Mouse (Mus musculus): Measurements from ENCODE around the gene Cd200. TPM values are rescaled to one million over a fixed set of nuclear protein-coding genes. Genes with fewer than 3 reads are reported as not detected.
"Not testable (repeated sequence)": the region's sequence is repeated elsewhere in the genome, so short reads cannot be mapped to it uniquely, and the experiment has no call there.

Cd200 gene
- 49.4 and 52.9 TPM in 2 replicates for polyA plus RNA-seq (2014; fragmentation: Nextera tagmentation; extraction: Ambion mirVana)

DNA sequence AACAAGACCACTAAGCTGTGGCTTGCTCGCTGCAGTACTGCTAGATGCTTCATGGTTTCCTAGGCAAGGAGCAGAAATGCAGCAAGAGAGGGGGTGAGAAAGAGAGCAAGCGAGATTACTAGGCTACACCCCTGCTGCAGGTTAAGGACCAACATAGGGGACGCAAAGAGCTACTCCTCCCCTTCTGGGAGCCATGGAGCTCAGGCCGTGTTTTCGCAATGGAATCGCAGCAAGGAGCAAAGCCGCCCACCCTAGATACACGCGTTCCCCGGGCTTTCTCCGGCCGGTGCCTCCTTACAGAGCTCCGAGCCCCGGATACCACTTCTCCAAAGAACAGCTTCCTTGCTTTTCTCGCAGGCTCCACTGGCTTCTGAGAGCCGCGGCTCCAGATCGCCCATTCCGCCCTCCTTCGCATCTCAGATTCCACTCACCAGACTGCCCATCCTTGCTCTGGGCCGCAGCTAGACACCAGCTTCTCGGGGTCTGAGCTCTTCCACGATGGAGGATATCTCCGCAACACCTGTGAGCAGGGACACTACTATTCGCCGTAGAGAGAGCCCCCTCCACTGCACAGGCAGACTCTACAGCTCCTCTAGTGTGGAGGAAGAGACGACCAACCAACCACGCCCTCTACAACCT lies at the start of gene Cd200:
Cd200 (minus strand) TSS at position 629 of the 639 bp plus-strand sequence.
- Histone ChIP-seq H3K9me3 (ENCODE audit: control insufficient read depth, low read length) (no peaks in the 10 kb centered on the region), H3K27me3 (ENCODE audit: control insufficient read depth, insufficient read depth, low read length) (no peaks in the 10 kb centered on the region), H3K27ac (ENCODE audit: low read depth, low read length) (peak within 1 kb of the TSS; percentile 73), H3K4me3 (ENCODE audit: low read depth, low read length) (peak within 1 kb of the TSS; percentile 55), H3K36me3 (ENCODE audit: control insufficient read depth, insufficient read depth, low read length) (no peaks in the 10 kb centered on the region), H3K4me1 (replicated peaks; ENCODE audit: control insufficient read depth, insufficient read depth, low read length) (no peaks in the 10 kb centered on the region), H3K4me2 (replicated peaks; ENCODE audit: low read depth, low read length) (peak within 1 kb of the TSS; percentile 74), H3K9ac (ENCODE audit: low read depth, low read length) (peak within 1 kb of the TSS; percentile 66)
- WGBS = 1% methylated on average over 28 of the region's 28 CpGs
- peak; percentile 94 for ATAC-seq (ENCODE audit: low FRiP score)
- DNase-seq (ENCODE audit: low spot score) = peak; percentile 68

DNA sequence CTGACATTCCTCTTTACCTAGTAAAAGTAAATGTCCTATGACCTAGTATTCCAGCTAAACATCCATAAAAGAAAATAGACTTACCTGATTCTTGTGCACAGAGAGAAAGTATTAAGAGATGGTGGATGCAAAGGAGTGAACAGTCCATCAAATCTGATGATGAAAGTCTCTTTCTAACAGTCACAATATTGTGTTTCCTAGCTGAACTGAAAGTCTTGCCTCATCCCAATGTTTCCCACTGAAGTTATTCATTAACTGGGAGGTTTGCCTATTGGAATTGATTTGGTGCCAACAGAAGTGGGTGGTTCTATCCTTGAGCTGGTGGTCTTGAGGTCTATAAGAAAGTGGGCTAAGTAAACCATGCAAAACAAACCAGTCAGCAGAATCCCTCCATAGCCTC lies 45.9 kb upstream of the Cd200 start:
- H3K36me3 ChIP-seq (ENCODE audit: control insufficient read depth, insufficient read depth, low read length) = no peaks in the 10 kb centered on the region
- no peak overlapping the region for H3K4me2 ChIP-seq (replicated peaks; ENCODE audit: low read depth, low read length)
- no peaks in the 10 kb centered on the region for H3K9me3 ChIP-seq (ENCODE audit: control insufficient read depth, low read length)
- H3K9ac ChIP-seq (ENCODE audit: low read depth, low read length) = no peak overlapping the region
- no peaks in the 10 kb centered on the region for H3K27me3 ChIP-seq (ENCODE audit: control insufficient read depth, insufficient read depth, low read length)
- H3K27ac ChIP-seq (ENCODE audit: low read depth, low read length) = no peak overlapping the region
- no peaks in the 10 kb centered on the region for H3K4me1 ChIP-seq (replicated peaks; ENCODE audit: control insufficient read depth, insufficient read depth, low read length)
- no peak for ATAC-seq (ENCODE audit: low FRiP score)
- no peak for DNase-seq (ENCODE audit: low spot score)
- H3K4me3 ChIP-seq (ENCODE audit: low read depth, low read length) = no peak overlapping the region

DNA sequence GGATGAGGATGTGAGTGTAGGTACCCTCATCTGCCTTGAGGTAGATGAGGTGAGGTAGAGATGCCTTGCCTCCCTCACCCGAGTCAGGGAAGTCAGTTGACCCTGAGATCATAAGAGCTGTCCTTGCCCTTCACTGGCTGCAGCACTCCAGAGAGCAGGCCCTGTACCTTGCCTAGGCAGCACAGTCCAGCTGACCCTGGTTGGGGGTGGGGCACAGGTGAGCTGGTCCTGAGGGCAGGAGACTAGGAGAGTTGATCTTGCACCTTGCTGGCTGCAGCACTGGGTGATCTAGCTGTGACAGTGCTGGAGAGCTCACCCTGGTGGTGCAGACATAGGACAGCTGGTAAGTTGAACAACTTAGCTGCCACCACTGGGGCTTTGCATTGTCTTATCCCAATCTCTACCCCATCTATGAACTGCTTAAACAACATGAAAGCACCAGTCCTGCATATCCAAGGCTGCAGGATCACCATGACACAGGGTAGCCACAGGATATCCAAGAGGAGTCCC lies 28.4 kb upstream of the Cd200 start:
- Histone ChIP-seq H3K4me3 (ENCODE audit: low read depth, low read length) (no peak overlapping the region), H3K27me3 (ENCODE audit: control insufficient read depth, insufficient read depth, low read length) (no peaks in the 10 kb centered on the region), H3K27ac (ENCODE audit: low read depth, low read length) (no peak overlapping the region), H3K36me3 (ENCODE audit: control insufficient read depth, insufficient read depth, low read length) (no peaks in the 10 kb centered on the region), H3K9ac (ENCODE audit: low read depth, low read length) (no peak overlapping the region), H3K9me3 (ENCODE audit: control insufficient read depth, low read length) (no peaks in the 10 kb centered on the region), H3K4me2 (replicated peaks; ENCODE audit: low read depth, low read length) (no peak overlapping the region), H3K4me1 (replicated peaks; ENCODE audit: control insufficient read depth, insufficient read depth, low read length) (no peaks in the 10 kb centered on the region)
- WGBS = 94% methylated on average over 1 of the region's 1 CpGs
- DNase-seq (ENCODE audit: low spot score) (no peak), ATAC-seq (ENCODE audit: low FRiP score) (no peak; the same call in 1 of the 2 replicates)

DNA sequence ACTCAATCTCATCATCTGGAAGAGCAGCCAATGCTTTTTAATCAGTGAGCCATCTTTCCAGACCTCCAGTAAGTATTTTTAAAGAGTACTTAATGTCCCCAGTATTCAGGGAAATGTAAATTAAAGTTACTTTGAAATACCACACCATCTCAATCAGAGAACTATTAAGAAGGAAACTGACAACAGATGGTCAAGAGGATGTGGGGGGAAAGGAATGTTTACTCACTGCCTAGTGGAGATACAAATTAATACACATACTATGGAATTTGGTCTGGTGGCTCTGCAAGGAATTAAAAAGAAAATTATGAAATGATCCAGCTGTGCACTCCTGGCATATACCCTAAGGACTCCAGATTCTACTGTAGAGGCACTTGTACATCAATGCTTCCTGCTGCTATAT lies 26.7 kb upstream of the Cd200 start:
- Histone ChIP-seq H3K36me3 (ENCODE audit: control insufficient read depth, insufficient read depth, low read length) (no peaks in the 10 kb centered on the region), H3K27me3 (ENCODE audit: control insufficient read depth, insufficient read depth, low read length) (no peaks in the 10 kb centered on the region), H3K4me1 (replicated peaks; ENCODE audit: control insufficient read depth, insufficient read depth, low read length) (no peaks in the 10 kb centered on the region), H3K27ac (ENCODE audit: low read depth, low read length) (no peak overlapping the region), H3K4me3 (ENCODE audit: low read depth, low read length) (no peak overlapping the region), H3K4me2 (replicated peaks; ENCODE audit: low read depth, low read length) (no peak overlapping the region), H3K9ac (ENCODE audit: low read depth, low read length) (no peak overlapping the region), H3K9me3 (ENCODE audit: control insufficient read depth, low read length) (no peaks in the 10 kb centered on the region)
- ATAC-seq (ENCODE audit: low FRiP score) (no peak), DNase-seq (ENCODE audit: low spot score) (no peak)

DNA sequence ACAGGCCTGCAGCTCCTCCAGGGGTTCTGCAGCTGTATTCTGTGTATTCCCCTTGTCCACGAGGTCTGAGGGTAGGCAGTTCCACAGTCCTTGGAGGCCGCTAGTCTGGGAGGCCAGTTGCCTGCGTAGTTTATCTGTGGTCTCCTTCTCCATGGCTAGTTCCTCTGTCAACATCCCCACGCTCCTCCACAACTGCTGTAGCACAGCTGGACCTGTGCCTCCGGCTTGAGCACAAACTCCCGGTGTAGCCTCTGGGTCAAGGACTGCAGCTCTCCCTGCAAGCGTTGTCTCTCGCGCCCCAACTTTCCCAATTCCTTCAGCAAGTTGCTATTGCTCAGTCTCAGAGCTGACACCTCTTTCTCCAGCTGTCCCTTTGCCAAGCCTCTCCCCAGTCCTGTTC lies 18.8 kb upstream of the Cd200 start:
- Histone ChIP-seq H3K4me3 (ENCODE audit: low read depth, low read length) (no peak overlapping the region), H3K4me1 (replicated peaks; ENCODE audit: control insufficient read depth, insufficient read depth, low read length) (no peaks in the 10 kb centered on the region), H3K36me3 (ENCODE audit: control insufficient read depth, insufficient read depth, low read length) (no peaks in the 10 kb centered on the region), H3K27ac (ENCODE audit: low read depth, low read length) (no peak overlapping the region), H3K4me2 (replicated peaks; ENCODE audit: low read depth, low read length) (no peak overlapping the region), H3K9me3 (ENCODE audit: control insufficient read depth, low read length) (no peaks in the 10 kb centered on the region), H3K9ac (ENCODE audit: low read depth, low read length) (no peak overlapping the region), H3K27me3 (ENCODE audit: control insufficient read depth, insufficient read depth, low read length) (no peaks in the 10 kb centered on the region)
- WGBS = 95% methylated on average over 9 of the region's 9 CpGs
- ATAC-seq (ENCODE audit: low FRiP score) = no peak
- DNase-seq (ENCODE audit: low spot score) = no peak

DNA sequence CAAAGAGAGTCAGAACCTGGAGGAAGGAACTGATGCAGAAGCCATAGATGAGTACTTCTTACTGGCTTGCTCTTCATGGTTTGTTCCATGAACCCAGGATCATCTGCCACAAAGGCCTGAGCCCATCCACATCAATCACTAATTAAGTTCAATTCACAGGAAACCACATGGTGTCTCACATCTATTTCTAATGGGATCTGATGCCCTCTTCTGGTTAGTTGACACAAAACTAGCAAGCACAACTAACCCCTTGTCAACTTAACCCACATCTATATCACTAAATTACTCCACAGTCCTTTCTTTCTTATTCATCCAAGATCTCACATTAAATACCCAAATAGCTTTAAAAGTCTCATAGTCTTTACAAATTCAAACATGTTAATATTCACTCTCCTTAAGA lies 4.6 kb upstream of the Cd200 start:
- Histone ChIP-seq H3K36me3 (ENCODE audit: control insufficient read depth, insufficient read depth, low read length) (no peaks in the 10 kb centered on the region), H3K27ac (ENCODE audit: low read depth, low read length) (no peak overlapping the region), H3K27me3 (ENCODE audit: control insufficient read depth, insufficient read depth, low read length) (no peaks in the 10 kb centered on the region), H3K4me1 (replicated peaks; ENCODE audit: control insufficient read depth, insufficient read depth, low read length) (no peaks in the 10 kb centered on the region), H3K9me3 (ENCODE audit: control insufficient read depth, low read length) (no peaks in the 10 kb centered on the region), H3K4me3 (ENCODE audit: low read depth, low read length) (no peak overlapping the region), H3K4me2 (replicated peaks; ENCODE audit: low read depth, low read length) (no peak overlapping the region), H3K9ac (ENCODE audit: low read depth, low read length) (no peak overlapping the region)
- no peak for DNase-seq (ENCODE audit: low spot score)
- ATAC-seq (ENCODE audit: low FRiP score) = no peak

DNA sequence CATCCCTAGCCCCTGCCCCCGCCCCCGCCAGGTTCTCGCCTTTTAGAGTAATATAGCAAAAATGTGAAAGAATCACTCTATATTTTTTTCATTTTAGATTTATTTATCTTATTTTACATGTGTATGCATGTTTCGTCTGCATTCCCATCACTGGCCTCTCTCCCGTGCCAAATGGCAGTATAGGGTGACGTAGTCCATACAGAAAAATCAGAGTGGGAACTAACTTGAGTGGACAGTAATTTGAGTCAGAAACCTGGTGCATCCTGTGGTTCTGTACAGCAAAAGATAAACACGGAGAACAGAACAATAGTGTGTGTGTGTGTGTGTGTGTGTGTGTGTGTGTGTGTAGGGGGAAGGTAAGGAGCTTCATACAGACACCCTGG lies 202 bp upstream of the Cd200 start:
- peak; percentile 38 for ATAC-seq (ENCODE audit: low FRiP score)
- Histone ChIP-seq H3K4me2 (replicated peaks; ENCODE audit: low read depth, low read length) (peak overlapping the region; percentile 74), H3K4me3 (ENCODE audit: low read depth, low read length) (peak overlapping the region; percentile 55)
- H3K9ac ChIP-seq (ENCODE audit: low read depth, low read length); H3K27me3 ChIP-seq (ENCODE audit: control insufficient read depth, insufficient read depth, low read length); H3K4me1 ChIP-seq (replicated peaks; ENCODE audit: control insufficient read depth, insufficient read depth, low read length); H3K36me3 ChIP-seq (ENCODE audit: control insufficient read depth, insufficient read depth, low read length); DNase-seq (ENCODE audit: low spot score); H3K9me3 ChIP-seq (ENCODE audit: control insufficient read depth, low read length); H3K27ac ChIP-seq (ENCODE audit: low read depth, low read length): not testable (repeated sequence)
- WGBS = 45% methylated on average over 7 of the region's 7 CpGs

DNA sequence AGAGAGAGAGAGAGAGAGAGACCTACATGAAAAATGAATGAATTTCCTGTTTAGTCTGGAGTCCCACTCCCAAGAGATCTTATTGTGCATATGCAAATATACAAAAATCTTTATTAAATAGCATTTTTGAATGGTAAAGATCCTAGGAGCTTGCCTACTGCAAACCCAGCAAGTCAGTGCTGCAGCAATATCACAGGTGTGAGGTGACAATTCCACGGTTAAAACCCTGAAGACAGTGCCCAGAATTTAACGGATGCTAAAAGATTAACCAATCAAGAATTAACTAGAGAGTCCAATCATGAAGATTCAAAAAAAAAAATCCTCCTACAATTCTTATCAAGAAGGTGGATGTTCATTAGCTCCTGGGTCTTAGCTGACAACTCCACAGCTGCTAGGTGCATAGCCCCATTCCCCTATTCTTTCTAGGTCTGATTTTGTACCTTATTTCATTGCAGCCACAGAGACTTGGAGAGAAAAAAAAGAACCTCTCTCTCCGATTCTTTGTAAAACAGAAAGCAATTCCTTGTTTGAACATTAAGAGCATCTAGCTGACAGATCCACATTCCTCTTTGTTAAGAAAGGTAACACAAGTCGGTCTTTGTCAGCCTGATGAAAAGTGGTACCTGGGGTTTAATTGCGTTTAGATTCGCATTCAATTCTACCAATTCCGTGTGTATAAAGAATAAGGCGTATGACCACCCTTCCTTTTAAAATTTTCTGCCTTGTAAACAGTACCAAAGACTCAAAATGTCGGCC lies 1.0 kb downstream of the Cd200 start:
- Histone ChIP-seq H3K9me3 (ENCODE audit: control insufficient read depth, low read length) (no peaks in the 10 kb centered on the region), H3K27me3 (ENCODE audit: control insufficient read depth, insufficient read depth, low read length) (no peaks in the 10 kb centered on the region), H3K27ac (ENCODE audit: low read depth, low read length) (peak overlapping the region; percentile 73), H3K4me1 (replicated peaks; ENCODE audit: control insufficient read depth, insufficient read depth, low read length) (no peaks in the 10 kb centered on the region), H3K36me3 (ENCODE audit: control insufficient read depth, insufficient read depth, low read length) (no peaks in the 10 kb centered on the region), H3K4me2 (replicated peaks; ENCODE audit: low read depth, low read length) (peak overlapping the region; percentile 74), H3K4me3 (ENCODE audit: low read depth, low read length) (peak overlapping the region; percentile 55), H3K9ac (ENCODE audit: low read depth, low read length) (peak overlapping the region; percentile 66)
- ATAC-seq (ENCODE audit: low FRiP score) (no peak), DNase-seq (ENCODE audit: low spot score) (no peak)
- WGBS = 42% methylated on average over 9 of the region's 9 CpGs

DNA sequence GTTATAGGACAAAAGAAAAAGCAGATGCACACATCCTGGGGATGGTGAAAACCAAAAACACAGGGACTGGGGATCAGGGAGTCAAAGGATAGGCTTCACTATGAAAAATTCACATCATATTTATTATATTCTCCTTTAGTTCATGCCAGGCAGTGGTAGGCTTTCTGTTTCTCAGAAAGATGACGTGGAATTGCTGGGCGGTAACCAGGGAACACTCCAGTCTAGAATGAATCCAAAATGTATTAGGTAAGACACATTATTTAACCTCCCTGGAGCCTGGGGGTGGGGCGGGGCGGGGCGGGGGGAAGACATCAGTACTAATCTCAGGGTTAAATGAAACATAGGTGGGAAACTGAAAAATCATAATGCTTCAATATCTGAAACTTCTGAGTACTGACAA lies 1.8 kb downstream of the Cd200 start:
- H3K27me3 ChIP-seq (ENCODE audit: control insufficient read depth, insufficient read depth, low read length) = no peaks in the 10 kb centered on the region
- no peak for ATAC-seq (ENCODE audit: low FRiP score)
- 89% methylated on average over 5 of the region's 5 CpGs for WGBS
- no peak for DNase-seq (ENCODE audit: low spot score)
- H3K9me3 ChIP-seq (ENCODE audit: control insufficient read depth, low read length) = no peaks in the 10 kb centered on the region
- H3K4me3 ChIP-seq (ENCODE audit: low read depth, low read length) = no peak overlapping the region
- H3K4me1 ChIP-seq (replicated peaks; ENCODE audit: control insufficient read depth, insufficient read depth, low read length) = no peaks in the 10 kb centered on the region
- no peak overlapping the region for H3K4me2 ChIP-seq (replicated peaks; ENCODE audit: low read depth, low read length)
- H3K36me3 ChIP-seq (ENCODE audit: control insufficient read depth, insufficient read depth, low read length) = no peaks in the 10 kb centered on the region
- no peak overlapping the region for H3K27ac ChIP-seq (ENCODE audit: low read depth, low read length)
- no peak overlapping the region for H3K9ac ChIP-seq (ENCODE audit: low read depth, low read length)

Data from hindbrain, embryonic 11.5 days (tissue).